Mouse (Mus musculus) megakaryocyte, embryonic 14.5 days (primary cell): ENCODE results near the gene Hcls1.

Experiments used
- FLI1 ChIP-seq: IDR thresholded peaks from 2 replicates; pipeline ENCODE4 v1.6.1; 2012; ENCODE audit warnings: low read length, inconsistent platforms, mixed read lengths
- GATA1 ChIP-seq: IDR thresholded peaks from 3 replicates; pipeline ENCODE4 v1.6.1; 2012; ENCODE audit warnings: mixed read lengths, low read length, inconsistent platforms, borderline replicate concordance

DNA sequence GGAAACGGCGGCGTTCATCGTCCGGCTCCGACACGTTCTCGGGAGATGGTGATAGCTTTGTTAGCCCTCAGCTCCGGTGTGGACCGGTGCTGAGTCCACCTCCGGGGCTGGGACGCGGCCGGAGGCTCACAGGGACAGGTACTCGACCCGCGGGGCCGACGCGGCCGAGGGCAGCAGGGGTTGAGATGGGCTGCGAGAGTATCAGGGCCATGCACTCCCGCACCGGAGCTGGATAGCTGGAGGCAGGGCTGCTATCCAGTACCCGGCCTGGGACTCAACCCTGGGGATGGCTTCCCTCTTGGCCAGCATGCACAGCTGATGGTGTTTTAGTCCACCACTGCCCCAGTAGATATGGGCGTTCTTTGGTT lies 77.1 kb downstream of the Hcls1 start:
- TF ChIP-seq GATA1 (no peak), FLI1 (no peak; the same call in 1 of the 2 replicates)
